ENCODE assay signal across 8 mouse cellular contexts in the genomic region with DNA sequence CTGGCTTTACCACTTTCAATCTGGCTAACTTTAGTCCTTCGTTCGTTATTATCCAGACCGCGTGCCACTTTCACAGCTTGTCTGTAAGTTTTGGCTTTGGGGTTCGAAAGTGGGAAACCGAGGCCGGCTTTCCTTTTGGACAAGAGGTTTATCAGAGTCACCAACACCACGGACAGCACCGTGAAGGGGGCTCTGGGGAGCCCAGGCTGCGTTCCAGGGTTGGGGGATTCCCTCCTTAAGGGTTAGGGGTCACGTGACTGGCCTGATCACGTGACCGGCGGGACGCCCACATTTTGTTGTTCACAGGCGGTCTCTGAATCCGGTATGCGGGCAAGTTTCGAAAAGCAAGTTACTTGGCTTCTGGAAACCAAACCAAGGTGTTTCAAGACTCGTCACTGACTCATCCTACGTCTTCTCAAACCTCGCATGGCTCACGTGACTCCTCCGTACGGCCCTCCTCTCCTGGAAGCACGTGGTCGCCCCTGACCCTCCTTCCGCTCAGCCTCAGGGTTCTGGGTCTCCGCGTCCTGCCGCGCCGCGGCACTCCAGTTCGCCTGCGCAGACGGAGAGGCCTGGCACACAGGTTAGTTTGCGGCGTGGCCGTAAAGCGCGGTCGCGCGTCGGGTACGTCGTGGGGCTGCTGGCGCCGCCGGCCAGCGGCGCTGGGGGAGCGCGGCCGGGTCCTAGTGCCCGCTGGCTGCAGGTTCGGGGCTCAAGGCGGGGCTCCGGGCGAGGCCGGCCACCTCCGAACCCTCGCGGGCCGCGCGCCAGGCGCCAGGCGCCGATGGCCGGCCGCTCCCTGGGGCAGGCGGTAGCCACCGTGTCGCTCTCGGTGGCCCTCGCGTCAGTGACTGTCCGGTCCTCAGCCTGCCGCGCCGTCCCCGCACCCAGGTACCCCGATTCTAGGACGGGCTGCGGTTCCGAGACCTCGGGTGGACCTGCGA. TPM values are rescaled to one million over a fixed set of nuclear protein-coding genes. Genes with fewer than 3 reads are reported as not detected.
DNase-seq lines count a peak whose midpoint lies in the region; ATAC-seq and TF ChIP-seq lines count a peak whose summit lies in the region.

A gene (plus strand): TSS at position 51 of the 944 bp plus-strand sequence.

- peak within 1 kb of the TSS; percentile 85 for H3K4me3 ChIP-seq in hindbrain, embryonic 13.5 days

- in situ Hi-C loops in Patski (cut with MboI; ENCODE audit: low pct_unique_long_range_greater_than_20kb), result loop anchor here (10.0 kb wide), 1 partner anchor 408 kb away; a partner anchor contains a TSS

- TF ChIP-seq CTCF in Patski (IDR thresholded peaks at IDR 0.05), result no peak

- no peaks in the 10 kb centered on the region for H3K27me3 ChIP-seq in Patski
- H3K27me3 ChIP-seq in hindbrain, embryonic 13.5 days, result no peaks in the 10 kb centered on the region

- peak; percentile 95 for ATAC-seq in Patski
- peak; percentile 99 for ATAC-seq in hindbrain, embryonic 13.5 days (ENCODE audit: low FRiP score)

- H3K36me3 ChIP-seq in hindbrain, embryonic 13.5 days, result peaks cover 11% of the 10 kb centered on the region

- H3K9ac ChIP-seq in hindbrain, embryonic 13.5 days, result peak within 1 kb of the TSS; percentile 86

- H3K27ac ChIP-seq in hindbrain, embryonic 13.5 days, result peak within 1 kb of the TSS; percentile 89

- WGBS in hindbrain, embryonic 13.5 days, result 5% methylated on average over 90 of the region's 90 CpGs

- POLR2A ChIA-PET in Patski (lab: Charles Lee), result no interaction called here

- H3K9me3 ChIP-seq in hindbrain, embryonic 13.5 days, result no peaks in the 10 kb centered on the region

- peak within 1 kb of the TSS; percentile 66 for H3K4me2 ChIP-seq in hindbrain, embryonic 13.5 days

- CTCF ChIA-PET in Patski (lab: Charles Lee), result interaction anchor here (1.0 kb wide), 1 partner anchor 55 kb away, joined by 3 read pairs; no protein-coding TSS in a partner anchor

- peaks cover 14% of the 10 kb centered on the region for H3K4me1 ChIP-seq in hindbrain, embryonic 13.5 days (replicated peaks)

- peak; percentile 95 for DNase-seq in Patski (ENCODE audit: low read depth, low spot score)
- DNase-seq in cerebellum, postnatal 14 days, result peak; percentile 97 to 99
- peak; percentile 93 to 97 for DNase-seq in frontal cortex, postnatal 14 days (ENCODE audit: low spot score in 2 of 2)
- peak; percentile 89 to 94 for DNase-seq in layer of hippocampus, postnatal 25 days (ENCODE audit: extremely low spot score in 1 of 2, low spot score in 1 of 2)
- peak; percentile 99 for DNase-seq in lung, postnatal 25 days (ENCODE audit: low spot score)
- peak; percentile 96 for DNase-seq in retina, embryonic 14.5 days (ENCODE audit: low spot score)
- DNase-seq in thymus, postnatal 4 days, result peak; percentile 97

RNA-seq across cellular contexts. Expression of the gene that starts here (rescaled TPM):
- 52.3 TPM for polyA plus RNA-seq in Patski (2021)
- 67.0 and 70.4 TPM in 2 replicates for polyA plus RNA-seq in hindbrain, embryonic 13.5 days (2015; fragmentation: Nextera tagmentation; extraction: Ambion mirVana)
- total RNA-seq in layer of hippocampus, postnatal 25 days (2021), result 10 to 100 TPM; 74.8 to 77.0 TPM

Comparison
In these comparisons a context has a peak if more than half of its experiments do, and no peak if none do; other contexts are left out.
1. Peak in every context shown above with its lines: DNase-seq, ATAC-seq, H3K4me3 ChIP-seq and H3K27ac ChIP-seq.